Mouse (Mus musculus): ENCODE results near the gene Hcar2.

DNA sequence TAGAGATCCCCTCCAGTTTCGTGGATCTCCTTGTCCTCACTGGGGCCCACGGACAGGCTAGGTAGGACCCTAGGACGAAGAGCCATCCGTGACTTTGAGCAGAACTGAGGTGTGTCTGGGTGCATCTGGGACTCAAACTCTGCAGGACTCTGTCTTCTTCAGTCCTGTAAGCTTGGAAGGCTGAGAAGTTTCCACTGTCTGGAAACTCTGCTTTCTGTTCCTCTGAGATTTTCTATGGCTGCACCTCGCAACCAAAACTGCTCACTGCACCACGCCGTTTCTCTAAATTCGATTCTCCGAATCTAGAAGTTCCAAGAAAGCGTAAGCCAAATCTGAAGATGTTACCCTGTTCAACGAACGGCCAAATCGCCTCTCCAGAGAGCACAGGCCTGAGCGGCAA lies 1.4 kb downstream of the Hcar2 start:
- TF ChIP-seq TAL1 (IDR thresholded peaks at IDR 0.05; ENCODE audit: low read length) (no peak), GATA1 (IDR thresholded peaks at IDR 0.05; ENCODE audit: low read length) (no peak)

Data from erythroblast, embryonic 14.5 days (primary cell).